Mouse (Mus musculus) E14TG2a.4 (cell line): Measurements from ENCODE around the gene Ap1m1.

Source experiments
- CTCF ChIP-seq: conservative IDR thresholded peaks from 2 replicates; pipeline ENCODE4 v1.5.1; 2014; ENCODE audit warnings: low read length
- POU5F1 ChIP-seq: IDR thresholded peaks from 2 replicates; pipeline ENCODE4 v1.6.1; 2014; ENCODE audit warnings: low read length, borderline replicate concordance

GRCm38 (mm10) chr8:72267106-72267505 is 27.3 kb downstream of the Ap1m1 start:
- TF ChIP-seq CTCF = no peak
- TF ChIP-seq POU5F1 = no peak
